Mouse (Mus musculus) mature B cell (primary cell): ENCODE measurements around the gene Gm49388.
"Not testable (repeated sequence)": the region's sequence is repeated elsewhere in the genome, so short reads cannot be mapped to it uniquely, and the experiment has no call there.

ENCODE experiments used
- in situ Hi-C: fragments of 300-500 bp; cut with MboI; formaldehyde crosslinking; loops from 2 replicates; pipeline ENCODE4 v1.14.3; 2019

Gene Gm49388

DNA sequence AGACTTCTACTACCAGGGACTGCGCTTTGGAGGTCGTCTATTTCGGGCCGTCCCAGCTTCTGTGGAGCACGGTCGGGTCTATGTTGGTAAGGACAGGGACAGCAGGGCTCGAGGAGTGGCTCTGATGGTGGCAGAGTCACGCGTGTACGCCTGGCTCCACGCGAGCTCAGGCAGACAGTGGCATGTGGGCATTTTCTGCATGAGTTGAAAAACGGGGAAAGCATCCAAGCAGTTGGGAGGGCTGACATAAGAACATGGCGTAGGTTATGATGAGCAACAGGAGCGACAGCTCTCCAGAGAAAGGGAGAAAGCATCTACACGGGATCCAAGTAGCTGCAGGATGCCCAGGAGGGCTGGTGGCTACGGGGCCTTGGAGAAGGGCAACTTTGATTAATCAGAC is 16.9 kb downstream of the Gm49388 start:
- in situ Hi-C loops: no loop called here

DNA sequence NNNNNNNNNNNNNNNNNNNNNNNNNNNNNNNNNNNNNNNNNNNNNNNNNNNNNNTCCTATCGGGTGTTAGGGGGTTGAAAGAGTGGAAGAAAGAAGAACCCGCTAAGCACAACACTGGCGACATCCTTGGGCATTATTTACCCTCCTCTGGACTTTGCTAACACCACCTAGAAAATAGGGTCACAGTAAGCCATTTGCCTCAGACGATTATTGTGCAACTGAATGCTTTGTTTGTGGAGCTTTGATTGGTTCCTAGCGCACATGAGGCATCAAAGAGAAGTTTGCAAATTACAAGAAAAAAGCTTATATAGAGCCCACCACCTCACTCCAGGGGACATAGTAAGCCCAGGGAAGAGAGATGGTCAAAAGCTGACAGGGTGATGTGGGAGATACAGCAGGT is 23.4 kb downstream of the Gm49388 start:
- in situ Hi-C loops: no loop called here

- in situ Hi-C loops: no loop called here
These were observed 24.4 kb downstream of the Gm49388 start for GRCm38 (mm10) chr7:127809846-127810245.

DNA sequence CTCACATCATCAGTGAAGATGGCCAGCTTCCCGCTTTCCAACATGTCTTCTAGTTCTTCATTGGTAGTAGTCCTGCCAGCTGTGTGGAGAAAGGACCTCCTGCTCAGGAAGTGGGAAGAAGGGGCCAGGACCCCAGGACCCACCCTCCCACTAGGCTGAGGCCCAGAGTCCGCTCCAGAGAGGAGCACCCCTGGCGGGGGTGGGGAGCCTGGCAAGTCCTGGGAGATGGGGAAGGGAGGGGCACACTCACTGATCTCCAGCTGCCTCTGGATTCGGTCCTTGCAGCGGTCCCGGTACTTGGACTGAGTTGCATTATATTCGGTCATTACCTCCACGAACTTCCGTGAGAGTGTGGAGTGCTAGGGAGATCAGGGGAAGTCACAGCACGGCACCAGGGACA is 25.2 kb downstream of the Gm49388 start:
- in situ Hi-C loops: no loop called here

GRCm38 (mm10) chr7:127811240-127811639 is 25.8 kb downstream of the Gm49388 start:
- in situ Hi-C loops: no loop called here

- in situ Hi-C loops: no loop called here
These were observed 26.9 kb downstream of the Gm49388 start for GRCm38 (mm10) chr7:127812292-127812691.

GRCm38 (mm10) chr7:127813821-127814220 is 28.4 kb downstream of the Gm49388 start:
- in situ Hi-C loops: no loop called here

DNA sequence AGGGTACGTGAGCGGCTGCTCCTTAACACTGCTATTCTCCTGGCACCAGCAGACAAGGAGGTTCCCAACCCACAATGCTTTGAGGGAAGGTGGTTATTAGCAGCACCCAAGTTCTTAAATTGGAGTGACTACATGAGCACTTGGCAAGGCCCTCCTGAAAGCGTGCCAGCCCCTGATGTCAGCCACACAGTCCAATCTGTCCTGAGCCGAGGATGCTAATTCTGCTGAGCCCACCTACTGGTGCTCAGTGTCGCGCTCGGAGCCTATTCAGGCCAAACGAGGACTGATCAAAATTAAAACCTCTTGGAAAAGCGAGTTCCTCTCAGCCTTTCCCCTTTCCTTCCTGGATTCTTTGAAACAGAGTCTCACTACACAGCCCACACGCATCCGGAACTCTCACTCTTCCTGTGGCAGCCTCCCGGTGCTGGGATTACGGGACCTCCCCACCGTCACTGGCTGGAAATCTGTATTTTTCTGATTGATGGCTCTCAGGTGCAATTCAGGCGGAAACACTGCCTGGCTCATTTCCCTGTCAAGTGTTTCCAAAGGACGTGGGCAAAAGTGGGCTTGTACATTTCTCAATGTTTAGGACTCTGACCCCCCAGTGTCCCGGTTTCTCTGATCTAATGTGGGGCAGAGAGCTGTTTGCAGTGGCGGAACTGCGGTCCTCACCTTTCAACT is 29.0 kb downstream of the Gm49388 start:
- in situ Hi-C loops: no loop called here

GRCm38 (mm10) chr7:127815116-127815665 is 29.8 kb downstream of the Gm49388 start:
- in situ Hi-C loops: no loop called here

GRCm38 (mm10) chr7:127815954-127816821 is 30.8 kb downstream of the Gm49388 start:
- in situ Hi-C loops: no loop called here

- in situ Hi-C loops: no loop called here
These were observed 31.6 kb downstream of the Gm49388 start for GRCm38 (mm10) chr7:127817053-127817452.

DNA sequence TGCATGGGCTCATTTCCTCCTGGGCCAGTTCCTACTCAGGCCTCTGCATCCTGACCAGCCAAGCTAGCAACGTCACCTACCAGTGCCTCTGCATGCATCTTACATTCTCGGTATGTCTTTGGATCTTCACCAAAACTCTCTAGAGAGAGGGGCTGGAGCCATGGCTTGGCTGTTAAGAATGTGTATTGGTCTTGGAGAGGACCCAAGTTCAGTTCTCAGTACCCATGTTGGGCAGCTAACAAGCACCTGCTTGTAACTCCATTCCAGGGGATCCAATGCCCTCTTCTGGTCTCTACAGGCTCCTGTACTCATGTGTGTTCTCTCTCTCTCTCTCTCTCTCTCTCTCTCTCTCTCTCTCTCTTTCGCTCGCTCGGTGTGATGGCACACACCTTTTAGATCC is 32.4 kb downstream of the Gm49388 start:
- in situ Hi-C loops: no loop called here

GRCm38 (mm10) chr7:127820836-127821509 is 35.6 kb downstream of the Gm49388 start:
- in situ Hi-C loops: no loop called here

DNA sequence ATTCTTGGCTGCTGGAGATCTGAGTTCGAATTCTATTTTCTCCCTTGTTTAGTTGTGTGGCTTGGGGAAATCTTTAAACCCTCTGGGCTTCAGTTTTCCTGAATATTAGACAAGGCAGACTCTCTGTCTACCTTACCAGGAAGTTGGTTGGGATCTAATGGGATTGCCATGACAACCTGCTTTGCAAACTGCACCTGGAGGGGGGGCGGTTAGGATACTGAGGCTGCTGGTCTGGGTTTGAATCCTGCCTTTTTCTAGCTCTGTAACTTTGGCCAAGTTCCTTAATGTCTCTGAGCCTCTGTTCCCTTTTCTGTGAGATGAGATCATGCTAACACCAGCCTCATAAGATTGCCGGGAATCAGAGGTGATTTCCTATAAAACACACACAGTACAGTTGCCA is 37.1 kb downstream of the Gm49388 start:
- in situ Hi-C loops: no loop called here

DNA sequence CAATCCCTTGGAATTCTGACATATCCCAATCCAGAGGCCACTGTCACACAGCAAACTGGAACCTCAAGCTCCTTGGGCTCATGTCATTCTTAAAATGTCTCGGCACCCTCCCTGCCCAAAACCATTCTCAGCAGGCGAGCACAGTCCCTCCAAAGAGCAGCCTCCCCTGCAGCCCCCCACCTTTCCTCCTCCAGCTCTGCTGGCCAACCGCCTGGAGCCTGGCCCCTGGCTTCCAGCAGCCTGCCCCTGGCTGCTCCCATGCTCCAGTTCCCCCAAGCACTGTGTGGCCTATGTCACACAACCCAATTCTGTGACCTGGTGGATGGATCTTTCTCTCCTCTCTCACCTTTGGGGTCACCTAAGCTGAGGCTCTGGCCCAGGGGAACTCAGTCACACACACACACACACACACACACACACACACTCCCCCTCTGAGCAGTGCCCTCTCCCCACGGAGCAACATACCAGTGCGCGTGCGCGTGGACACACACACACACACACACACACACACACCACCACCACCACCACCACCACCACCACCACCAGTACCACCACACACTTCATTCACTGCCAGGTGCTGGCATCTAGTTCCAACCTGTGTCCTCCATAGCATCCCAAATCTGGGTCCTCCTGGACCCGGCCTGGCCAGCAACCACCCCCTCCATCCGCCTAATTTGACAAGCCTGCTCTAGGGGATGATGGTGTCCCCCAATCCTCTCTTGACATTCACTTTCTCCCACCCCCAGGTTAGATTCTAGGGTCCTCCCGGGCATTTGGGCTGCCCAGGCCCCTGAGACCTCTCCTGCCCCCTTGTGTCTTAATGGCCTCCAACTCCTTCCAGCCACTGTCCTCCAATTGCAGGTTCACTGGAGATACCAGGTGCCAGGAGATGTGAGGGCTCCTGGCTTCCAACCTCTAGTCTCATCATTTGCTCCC is 38.1 kb downstream of the Gm49388 start:
- in situ Hi-C loops: no loop called here

GRCm38 (mm10) chr7:127824176-127824871 is 38.9 kb downstream of the Gm49388 start, which contains the start of the genes Stx4a and Stx1b:
Gene Stx4a (plus strand): TSS chr7:127824294.
Gene Stx1b (minus strand): TSS chr7:127824549.
- in situ Hi-C loops: no loop called here

DNA sequence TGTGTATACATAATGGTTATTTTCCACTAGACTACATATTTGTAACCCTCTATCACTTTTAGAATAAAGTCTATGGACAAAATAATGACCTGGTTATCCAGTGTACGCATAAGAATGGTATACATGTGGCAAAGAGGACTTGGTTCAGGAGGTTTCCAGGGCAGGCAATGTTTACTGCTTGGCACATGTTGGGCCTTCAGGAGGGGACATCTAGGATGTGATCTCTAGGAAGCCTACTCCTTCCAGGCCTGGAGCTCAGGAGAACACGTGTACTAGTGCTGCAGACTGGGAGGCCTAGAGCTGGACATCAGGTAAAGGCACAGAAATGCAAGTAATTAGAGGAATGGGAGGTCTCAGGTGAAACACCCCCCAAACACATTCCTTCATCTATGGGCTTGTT is 50.1 kb downstream of the Gm49388 start:
- in situ Hi-C loops: no loop called here

DNA sequence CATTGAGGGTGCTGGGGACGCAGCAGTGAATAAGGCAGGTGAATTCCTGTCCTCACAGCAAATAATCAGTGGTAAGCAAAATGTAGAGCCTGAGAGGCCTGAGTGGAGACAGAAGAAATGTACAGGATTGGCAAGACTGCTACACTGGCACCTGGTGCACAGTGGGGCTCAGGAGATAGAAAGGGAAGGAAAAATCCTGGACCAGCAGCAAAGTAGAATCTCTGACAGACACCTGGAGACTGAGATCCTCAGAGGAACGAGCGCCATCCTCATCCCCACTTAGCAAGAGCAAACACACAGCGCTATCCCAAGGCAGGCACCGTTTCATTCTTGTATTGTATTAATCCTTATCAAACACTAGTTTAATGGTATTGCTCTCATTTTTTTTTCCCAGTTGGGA is 52.1 kb downstream of the Gm49388 start:
- in situ Hi-C loops: no loop called here

- in situ Hi-C loops: not testable (repeated sequence)
These were observed 52.5 kb downstream of the Gm49388 start for GRCm38 (mm10) chr7:127837878-127838277.

DNA sequence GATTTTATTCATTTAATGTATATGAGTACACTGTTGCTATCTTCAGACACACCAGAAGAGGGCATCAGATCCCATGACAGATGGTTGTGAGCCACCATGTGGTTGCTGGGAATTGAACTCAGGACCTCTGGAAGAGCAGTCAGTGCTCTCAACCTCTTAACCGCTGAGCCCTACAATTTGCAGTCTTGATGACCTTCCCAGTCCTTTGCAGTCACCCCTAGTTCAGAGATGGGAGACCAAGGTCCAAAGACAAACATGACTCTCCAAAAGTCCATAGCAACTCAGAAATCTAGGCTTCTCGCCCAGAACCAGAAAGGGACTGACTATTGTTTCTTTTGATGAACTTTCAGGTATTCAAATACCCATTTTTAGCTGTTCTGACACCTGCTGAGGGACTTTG is 54.6 kb downstream of the Gm49388 start:
- in situ Hi-C loops: not testable (repeated sequence)

- in situ Hi-C loops: no loop called here
These were observed 55.5 kb downstream of the Gm49388 start for GRCm38 (mm10) chr7:127840886-127841285.
